Mouse (Mus musculus): ENCODE data around the gene Kif5c. TPM values are rescaled to one million over a fixed set of nuclear protein-coding genes. Genes with fewer than 3 reads are reported as not detected.

The Kif5c gene
- total RNA-seq (2021) = under 1 TPM; 0.10 to 0.20 TPM
- long read RNA-seq, experiment 1, partial matches to known transcripts = 0 of 1 reads
- long read RNA-seq, experiment 1, other reads (novel, unspliced or antisense) = 1 of 1 reads
- long read RNA-seq, experiment 2 = 0 reads

GRCm38 (mm10) chr2:49618829-49619718 is at the start of gene Kif5c:
Gene Kif5c (plus strand): TSS chr2:49619298.
- no peak for TF ChIP-seq CTCF (IDR thresholded peaks at IDR 0.05)
- DNase-seq = peak; percentile 84
- H3K27ac ChIP-seq = no peak within 1 kb of the TSS
- intact Hi-C loops (cut with DNase I) = no loop called here
- peak within 1 kb of the TSS; percentile 82 for H3K4me3 ChIP-seq

GRCm38 (mm10) chr2:49569862-49570777 is 49.0 kb upstream of the Kif5c start:
- intact Hi-C loops (cut with DNase I) = no loop called here
- no peak for DNase-seq
- no peak for TF ChIP-seq CTCF (IDR thresholded peaks at IDR 0.05)
- H3K4me3 ChIP-seq = no peak overlapping the region
- H3K27ac ChIP-seq = no peak overlapping the region

- Histone ChIP-seq H3K27ac (no peak overlapping the region), H3K4me3 (no peak overlapping the region)
- DNase-seq = no peak
- intact Hi-C loops (cut with DNase I) = no loop called here
- no peak for TF ChIP-seq CTCF (IDR thresholded peaks at IDR 0.05)
These were observed 48.4 kb upstream of the Kif5c start for GRCm38 (mm10) chr2:49570778-49571101.

- no peak overlapping the region for H3K27ac ChIP-seq
- intact Hi-C loops (cut with DNase I) = no loop called here
- TF ChIP-seq CTCF (IDR thresholded peaks at IDR 0.05) = no peak
- DNase-seq = no peak
- H3K4me3 ChIP-seq = no peak overlapping the region
These were observed 47.8 kb upstream of the Kif5c start for GRCm38 (mm10) chr2:49571159-49571920.

GRCm38 (mm10) chr2:49572111-49572642 is 46.9 kb upstream of the Kif5c start:
- no peak for DNase-seq
- Histone ChIP-seq H3K4me3 (no peak overlapping the region), H3K27ac (no peak overlapping the region)
- TF ChIP-seq CTCF (IDR thresholded peaks at IDR 0.05) = no peak
- intact Hi-C loops (cut with DNase I) = no loop called here

GRCm38 (mm10) chr2:49572684-49573083 is 46.4 kb upstream of the Kif5c start:
- H3K27ac ChIP-seq = no peak overlapping the region
- DNase-seq = no peak
- intact Hi-C loops (cut with DNase I) = no loop called here

GRCm38 (mm10) chr2:49573282-49573681 is 45.8 kb upstream of the Kif5c start:
- intact Hi-C loops (cut with DNase I) = no loop called here
- DNase-seq = no peak
- TF ChIP-seq CTCF (IDR thresholded peaks at IDR 0.05) = no peak
- Histone ChIP-seq H3K27ac (no peak overlapping the region), H3K4me3 (no peak overlapping the region)

More at GRCm38 (mm10) chr2:49572684-49573083, 46.4 kb upstream of the Kif5c start:
- no peak overlapping the region for H3K4me3 ChIP-seq
- TF ChIP-seq CTCF (IDR thresholded peaks at IDR 0.05) = no peak

GRCm38 (mm10) chr2:49580585-49580984 is 38.5 kb upstream of the Kif5c start:
- no peak for TF ChIP-seq CTCF (IDR thresholded peaks at IDR 0.05)
- no peak for DNase-seq
- no peak overlapping the region for H3K27ac ChIP-seq
- intact Hi-C loops (cut with DNase I) = no loop called here
- no peak overlapping the region for H3K4me3 ChIP-seq

- no peak for TF ChIP-seq CTCF (IDR thresholded peaks at IDR 0.05)
- no peak overlapping the region for H3K27ac ChIP-seq
- intact Hi-C loops (cut with DNase I) = no loop called here
These were observed 36.6 kb upstream of the Kif5c start for GRCm38 (mm10) chr2:49582546-49582945.

GRCm38 (mm10) chr2:49583311-49583710 is 35.8 kb upstream of the Kif5c start:
- no peak overlapping the region for H3K4me3 ChIP-seq
- TF ChIP-seq CTCF (IDR thresholded peaks at IDR 0.05) = no peak
- intact Hi-C loops (cut with DNase I) = no loop called here
- H3K27ac ChIP-seq = no peak overlapping the region
- no peak for DNase-seq

More at GRCm38 (mm10) chr2:49582546-49582945, 36.6 kb upstream of the Kif5c start:
- H3K4me3 ChIP-seq = no peak overlapping the region
- DNase-seq = no peak

GRCm38 (mm10) chr2:49590450-49590849 is 28.6 kb upstream of the Kif5c start:
- Histone ChIP-seq H3K4me3 (no peak overlapping the region), H3K27ac (no peak overlapping the region)
- DNase-seq = no peak
- intact Hi-C loops (cut with DNase I) = no loop called here
- TF ChIP-seq CTCF (IDR thresholded peaks at IDR 0.05) = no peak

GRCm38 (mm10) chr2:49592926-49593325 is 26.2 kb upstream of the Kif5c start:
- intact Hi-C loops (cut with DNase I) = no loop called here
- no peak overlapping the region for H3K27ac ChIP-seq
- no peak overlapping the region for H3K4me3 ChIP-seq
- no peak for DNase-seq
- no peak for TF ChIP-seq CTCF (IDR thresholded peaks at IDR 0.05)
